Mouse (Mus musculus) heart, embryonic 10.5 days (tissue): ENCODE measurements around the gene Uroc1. TPM values are rescaled to one million over a fixed set of nuclear protein-coding genes. Genes with fewer than 3 reads are reported as not detected.

Experiments used
- DNase-seq: peaks from one replicate; pipeline ENCODE4 v3.0.0-alpha.2; 2017; ENCODE audit warnings: low spot score
- H3K27ac ChIP-seq: fragments of 300-500 bp; sonication (generic); 2 replicates; pipeline ENCODE4 v1.5.1; 2016; ENCODE audit warnings: mild to moderate bottlenecking
- H3K27me3 ChIP-seq: fragments of 300-500 bp; sonication (generic); 2 replicates; pipeline ENCODE4 v1.6.1; 2016; ENCODE audit warnings: mild to moderate bottlenecking; ENCODE audit not compliant: poor library complexity, insufficient read depth, severe bottlenecking
- H3K36me3 ChIP-seq: fragments of 300-500 bp; sonication (generic); 2 replicates; pipeline ENCODE4 v1.6.1; 2016; ENCODE audit warnings: mild to moderate bottlenecking, moderate library complexity
- H3K4me1 ChIP-seq: fragments of 300-500 bp; sonication (generic); 2 replicates; pipeline ENCODE4 v1.6.1; 2016; ENCODE audit warnings: mild to moderate bottlenecking
- H3K4me3 ChIP-seq: fragments of 300-500 bp; sonication (generic); 2 replicates; pipeline ENCODE4 v1.5.1; 2016; ENCODE audit warnings: mild to moderate bottlenecking, moderate library complexity
- H3K9me3 ChIP-seq: fragments of 300-500 bp; sonication (generic); 2 replicates; pipeline ENCODE4 v1.6.1; 2016; ENCODE audit warnings: mild to moderate bottlenecking, moderate library complexity
- WGBS: fragments of 180-500 bp; shearing (Covaris S2); methylation state at CpG from one replicate; pipeline ENCODE4 v1.1.7; 2016; 5-methylcytosine and 5-hydroxymethylcytosine counted together
- polyA plus RNA-seq: library from polyadenylated mRNA; unstranded; fragments of >200 nt; fragmentation: Nextera tagmentation; extraction: Ambion mirVana; gene quantifications from 2 replicates; pipeline ENCODE4 v1.2.1, GENCODE M21; 2016

The Uroc1 gene
- polyA plus RNA-seq, 1 experiment from 2014 or later: 0.21 TPM

GRCm38 (mm10) chr6:90360922-90361614 lies 28.0 kb downstream of the Uroc1 start:
- Histone ChIP-seq H3K36me3 (no peaks in the 10 kb centered on the region), H3K9me3 (no peaks in the 10 kb centered on the region), H3K27me3 (no peaks in the 10 kb centered on the region), H3K4me3 (no peak overlapping the region), H3K4me1 (0 out of 2 replicates have a peak, but pooled peaks cover 3% of the 10 kb centered on the region), H3K27ac (no peak overlapping the region)
- 76% methylated on average over 6 of the region's 6 CpGs for WGBS
- DNase-seq: no peak

GRCm38 (mm10) chr6:90363301-90363700 lies 30.2 kb downstream of the Uroc1 start:
- no peaks in the 10 kb centered on the region for H3K36me3 ChIP-seq
- no peak overlapping the region for H3K4me3 ChIP-seq
- DNase-seq: no peak
- 0 out of 2 replicates have a peak, but pooled peaks cover 3% of the 10 kb centered on the region for H3K4me1 ChIP-seq
- no peaks in the 10 kb centered on the region for H3K9me3 ChIP-seq
- no peaks in the 10 kb centered on the region for H3K27me3 ChIP-seq
- H3K27ac ChIP-seq: no peak overlapping the region
- WGBS: 77% methylated on average over 5 of the region's 5 CpGs

- peak within 1 kb of the TSS; percentile 80 for H3K4me3 ChIP-seq
- peaks cover 21% of the 10 kb centered on the region for H3K36me3 ChIP-seq
- no peaks in the 10 kb centered on the region for H3K9me3 ChIP-seq
- H3K27me3 ChIP-seq: no peaks in the 10 kb centered on the region
- DNase-seq: peak; percentile 99
- peak within 1 kb of the TSS; percentile 89 for H3K27ac ChIP-seq
- 6% methylated on average over 41 of the region's 41 CpGs for WGBS
- H3K4me1 ChIP-seq: peaks cover 27% of the 10 kb centered on the region
These were observed 36.1 kb downstream of the Uroc1 start, which contains the start of gene Zxdc for GRCm38 (mm10) chr6:90368976-90369724. TSS of gene Zxdc (plus strand) at chr6:90369492.

- H3K4me3 ChIP-seq: peak overlapping the region; percentile 80
- H3K27ac ChIP-seq: peak overlapping the region; percentile 89
- H3K4me1 ChIP-seq: peaks cover 27% of the 10 kb centered on the region
- H3K27me3 ChIP-seq: no peaks in the 10 kb centered on the region
- under 1% methylated on average over 98 of the region's 98 CpGs for WGBS
- peak; percentile 85 for DNase-seq
- H3K36me3 ChIP-seq: peaks cover 29% of the 10 kb centered on the region
- no peaks in the 10 kb centered on the region for H3K9me3 ChIP-seq
These were observed 36.9 kb downstream of the Uroc1 start for GRCm38 (mm10) chr6:90369725-90370553.

GRCm38 (mm10) chr6:90374647-90375046 lies 41.6 kb downstream of the Uroc1 start:
- peaks cover 27% of the 10 kb centered on the region for H3K4me1 ChIP-seq
- H3K27me3 ChIP-seq: no peaks in the 10 kb centered on the region
- H3K36me3 ChIP-seq: peaks cover 64% of the 10 kb centered on the region
- no peaks in the 10 kb centered on the region for H3K9me3 ChIP-seq
- WGBS: 50% methylated on average over 4 of the region's 4 CpGs
- no peak for DNase-seq
- H3K27ac ChIP-seq: no peak overlapping the region
- H3K4me3 ChIP-seq: no peak overlapping the region

- no peaks in the 10 kb centered on the region for H3K27me3 ChIP-seq
- no peak overlapping the region for H3K4me3 ChIP-seq
- no peak overlapping the region for H3K27ac ChIP-seq
- H3K4me1 ChIP-seq: no peaks in the 10 kb centered on the region
- 96% methylated on average over 2 of the region's 2 CpGs for WGBS
- no peaks in the 10 kb centered on the region for H3K9me3 ChIP-seq
- DNase-seq: no peak
- H3K36me3 ChIP-seq: peaks cover 88% of the 10 kb centered on the region
These were observed 44.6 kb downstream of the Uroc1 start for GRCm38 (mm10) chr6:90377708-90378107.

GRCm38 (mm10) chr6:90381465-90381864 lies 48.4 kb downstream of the Uroc1 start:
- Histone ChIP-seq H3K36me3 (peaks cover 87% of the 10 kb centered on the region), H3K4me1 (no peaks in the 10 kb centered on the region), H3K27ac (no peak overlapping the region), H3K9me3 (no peaks in the 10 kb centered on the region), H3K4me3 (no peak overlapping the region), H3K27me3 (no peaks in the 10 kb centered on the region)
- 93% methylated on average over 2 of the region's 2 CpGs for WGBS
- no peak for DNase-seq

GRCm38 (mm10) chr6:90390629-90391028 lies 57.5 kb downstream of the Uroc1 start:
- H3K27me3 ChIP-seq: no peaks in the 10 kb centered on the region
- no peaks in the 10 kb centered on the region for H3K4me1 ChIP-seq
- H3K4me3 ChIP-seq: no peak overlapping the region
- H3K9me3 ChIP-seq: no peaks in the 10 kb centered on the region
- no peak overlapping the region for H3K27ac ChIP-seq
- peaks cover 46% of the 10 kb centered on the region for H3K36me3 ChIP-seq
- no peak for DNase-seq
- WGBS: 86% methylated on average over 4 of the region's 4 CpGs

- no peak overlapping the region for H3K27ac ChIP-seq
- WGBS: 71% methylated on average over 3 of the region's 3 CpGs
- H3K4me3 ChIP-seq: no peak overlapping the region
- no peak for DNase-seq
- no peaks in the 10 kb centered on the region for H3K27me3 ChIP-seq
- 0 out of 2 replicates have a peak, but pooled peaks cover 3% of the 10 kb centered on the region for H3K4me1 ChIP-seq
- H3K9me3 ChIP-seq: no peaks in the 10 kb centered on the region
- H3K36me3 ChIP-seq: peaks cover 36% of the 10 kb centered on the region
These were observed 60.9 kb downstream of the Uroc1 start for GRCm38 (mm10) chr6:90393948-90394347.

- Histone ChIP-seq H3K27ac (no peak overlapping the region), H3K36me3 (peaks cover 36% of the 10 kb centered on the region), H3K4me1 (0 out of 2 replicates have a peak, but pooled peaks cover 5% of the 10 kb centered on the region), H3K4me3 (no peak overlapping the region), H3K27me3 (no peaks in the 10 kb centered on the region), H3K9me3 (no peaks in the 10 kb centered on the region)
- 93% methylated on average over 2 of the region's 2 CpGs for WGBS
- no peak for DNase-seq
These were observed 62.7 kb downstream of the Uroc1 start for GRCm38 (mm10) chr6:90395751-90396150.

- Histone ChIP-seq H3K9me3 (no peaks in the 10 kb centered on the region), H3K27ac (no peak overlapping the region), H3K4me3 (no peak overlapping the region), H3K36me3 (peaks cover 39% of the 10 kb centered on the region), H3K27me3 (no peaks in the 10 kb centered on the region), H3K4me1 (0 out of 2 replicates have a peak, but pooled peaks cover 5% of the 10 kb centered on the region)
- WGBS: 93% methylated on average over 3 of the region's 3 CpGs
- no peak for DNase-seq
These were observed 64.2 kb downstream of the Uroc1 start for GRCm38 (mm10) chr6:90397291-90397690.

- Histone ChIP-seq H3K27ac (no peak overlapping the region), H3K9me3 (no peaks in the 10 kb centered on the region), H3K4me1 (no peaks in the 10 kb centered on the region), H3K4me3 (no peak overlapping the region), H3K27me3 (no peaks in the 10 kb centered on the region), H3K36me3 (peaks cover 3% of the 10 kb centered on the region; the same call in 1 of the 2 replicates)
- peak; percentile 70 for DNase-seq
These were observed 75.5 kb downstream of the Uroc1 start for GRCm38 (mm10) chr6:90408632-90409031.
